Mouse (Mus musculus) kidney, postnatal 0 days (tissue): Measurements from ENCODE around the gene Cradd. TPM values are rescaled to one million over a fixed set of nuclear protein-coding genes. Genes with fewer than 3 reads are reported as not detected.

ENCODE experiments used
- ATAC-seq: fragments of 200-750 bp; cut with Nextera tagmentation; replicated peaks from 2 replicates; pipeline ENCODE4 v1.8.0; 2017; ENCODE audit warnings: low read depth, moderate number of reproducible peaks, moderate TSS enrichment, moderate library complexity; ENCODE audit not compliant: low FRiP score
- DNase-seq: peaks from one replicate; pipeline ENCODE4 v3.0.0-alpha.2; 2016; ENCODE audit warnings: low spot score
- H3K27ac ChIP-seq: fragments of 300-500 bp; sonication (generic); 2 replicates; pipeline ENCODE4 v1.5.1; 2014; ENCODE audit warnings: mild to moderate bottlenecking
- H3K27me3 ChIP-seq: fragments of 300-500 bp; sonication (generic); 2 replicates; pipeline ENCODE4 v1.6.1; 2014; ENCODE audit warnings: low read length, mixed read lengths; ENCODE audit not compliant: insufficient read depth
- H3K36me3 ChIP-seq: fragments of 300-500 bp; sonication (generic); 2 replicates; pipeline ENCODE4 v1.6.1; 2014; ENCODE audit warnings: low read length, mixed read lengths; ENCODE audit not compliant: insufficient read depth
- H3K4me1 ChIP-seq: fragments of 300-500 bp; sonication (generic); replicated peaks from 2 replicates; pipeline ENCODE4 v1.6.1; 2014; ENCODE audit warnings: antibody characterized with exemption, low read length, mixed read lengths; ENCODE audit not compliant: insufficient read depth
- H3K4me2 ChIP-seq: fragments of 300-500 bp; sonication (generic); 2 replicates; pipeline ENCODE4 v1.6.1; 2014; ENCODE audit warnings: mild to moderate bottlenecking, low read length, moderate library complexity, mixed read lengths
- H3K4me3 ChIP-seq: fragments of 300-500 bp; sonication (generic); replicated peaks from 2 replicates; pipeline ENCODE4 v1.5.1; 2014; ENCODE audit warnings: low read depth, low read length
- H3K9ac ChIP-seq: fragments of 300-500 bp; sonication (generic); 2 replicates; pipeline ENCODE4 v1.6.1; 2014; ENCODE audit warnings: low read depth, low read length
- H3K9me3 ChIP-seq: fragments of 300-500 bp; sonication (generic); replicated peaks from 2 replicates; pipeline ENCODE4 v1.6.1; 2016; ENCODE audit warnings: low read length, inconsistent platforms, mixed read lengths
- CTCF ChIP-seq: IDR thresholded peaks from 2 replicates; pipeline ENCODE4 v1.5.1; 2016; ENCODE audit warnings: antibody characterized with exemption, low read depth, mild to moderate bottlenecking, moderate library complexity
- WGBS: fragments of 180-500 bp; shearing (Covaris S2); extraction: QIAGEN DNeasy Blood & Tissue Kit; methylation state at CpG from one replicate; pipeline ENCODE4 v1.1.7; 2014; 5-methylcytosine and 5-hydroxymethylcytosine counted together
- polyA plus RNA-seq: library from polyadenylated mRNA; unstranded; fragments of >200 nt; fragmentation: Nextera tagmentation; extraction: Ambion mirVana; gene quantifications from 2 replicates; pipeline ENCODE4 v1.2.1, GENCODE M21; 2015

Gene Cradd
- polyA plus RNA-seq, 1 experiment from 2014 or later: 10.5 TPM

DNA sequence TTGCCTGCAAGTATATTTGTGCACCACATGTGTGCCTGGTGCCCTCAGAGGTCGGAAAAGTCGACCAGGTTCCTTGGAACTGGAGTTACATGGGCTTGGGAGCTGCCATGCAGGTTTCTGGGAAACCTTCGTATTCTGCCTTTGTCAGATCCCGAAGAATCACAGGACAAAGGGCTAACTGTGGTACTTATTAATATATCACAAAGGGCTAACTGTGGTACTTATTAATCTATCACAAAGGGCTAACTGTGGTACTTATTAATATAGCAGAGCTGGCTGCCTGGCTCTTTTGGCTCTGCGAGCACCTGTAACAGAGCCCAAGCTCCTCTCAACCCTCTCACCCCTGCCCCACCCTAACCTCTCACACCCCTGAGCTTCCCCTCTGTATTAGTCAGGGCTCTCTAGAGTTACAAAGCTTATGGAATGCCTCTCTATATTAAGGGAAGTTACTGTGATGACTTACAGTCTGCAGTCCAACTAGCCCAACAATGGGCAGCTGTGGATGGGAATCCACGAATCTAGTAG, 42.4 kb downstream of the Cradd start:
- no peaks in the 10 kb centered on the region for H3K9me3 ChIP-seq
- peak overlapping the region; percentile 54 for H3K27ac ChIP-seq
- H3K27me3 ChIP-seq: no peaks in the 10 kb centered on the region
- H3K4me2 ChIP-seq: no peak overlapping the region
- no peaks in the 10 kb centered on the region for H3K4me1 ChIP-seq
- H3K4me3 ChIP-seq: no peak overlapping the region
- no peak for TF ChIP-seq CTCF
- ATAC-seq (peak; percentile 87), DNase-seq (no peak)
- H3K36me3 ChIP-seq: no peaks in the 10 kb centered on the region
- 68% methylated on average over 6 of the region's 6 CpGs for WGBS
- no peak overlapping the region for H3K9ac ChIP-seq

DNA sequence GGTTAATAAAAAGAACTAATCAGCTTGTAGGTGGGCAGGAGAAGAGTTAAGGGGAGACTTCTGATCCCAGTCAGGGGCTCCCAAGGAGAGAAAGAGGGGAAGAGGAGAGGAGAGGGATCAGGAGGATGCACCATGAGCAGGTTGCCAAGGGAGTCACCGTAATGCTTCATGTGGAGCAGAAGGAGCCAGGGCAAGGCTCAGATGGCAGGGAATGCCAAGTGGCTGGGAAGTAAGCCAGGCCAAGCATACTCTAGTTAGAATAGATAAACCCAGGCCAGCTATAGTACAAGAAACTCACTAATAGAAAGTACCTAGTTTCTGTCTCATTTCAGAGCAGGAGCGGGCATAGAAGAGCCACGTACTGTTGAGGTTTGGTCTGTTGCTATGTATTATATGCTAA, 43.6 kb downstream of the Cradd start:
- TF ChIP-seq CTCF: no peak
- H3K27ac ChIP-seq: no peak overlapping the region
- no peaks in the 10 kb centered on the region for H3K9me3 ChIP-seq
- no peaks in the 10 kb centered on the region for H3K4me1 ChIP-seq
- no peak for DNase-seq
- no peak overlapping the region for H3K9ac ChIP-seq
- no peaks in the 10 kb centered on the region for H3K36me3 ChIP-seq
- no peak for ATAC-seq
- H3K4me3 ChIP-seq: no peak overlapping the region
- WGBS: 96% methylated on average over 3 of the region's 3 CpGs
- H3K4me2 ChIP-seq: no peak overlapping the region
- H3K27me3 ChIP-seq: no peaks in the 10 kb centered on the region

- no peaks in the 10 kb centered on the region for H3K9me3 ChIP-seq
- WGBS: 84% methylated on average over 1 of the region's 1 CpGs
- no peak overlapping the region for H3K27ac ChIP-seq
- no peak overlapping the region for H3K9ac ChIP-seq
- H3K4me3 ChIP-seq: no peak overlapping the region
- no peaks in the 10 kb centered on the region for H3K4me1 ChIP-seq
- H3K36me3 ChIP-seq: no peaks in the 10 kb centered on the region
- no peak overlapping the region for H3K4me2 ChIP-seq
- no peak for TF ChIP-seq CTCF
- H3K27me3 ChIP-seq: no peaks in the 10 kb centered on the region
- DNase-seq: no peak
- ATAC-seq: no peak
Observed at GRCm38 (mm10) chr10:95279459-95279858, 44.5 kb downstream of the Cradd start.

GRCm38 (mm10) chr10:95278085-95278484, 45.8 kb downstream of the Cradd start:
- ATAC-seq: no peak

GRCm38 (mm10) chr10:95275488-95275887, 48.4 kb downstream of the Cradd start:
- DNase-seq (no peak), ATAC-seq (no peak)
- no peak overlapping the region for H3K4me3 ChIP-seq
- TF ChIP-seq CTCF: no peak
- no peak overlapping the region for H3K27ac ChIP-seq
- H3K9ac ChIP-seq: no peak overlapping the region
- no peak overlapping the region for H3K4me2 ChIP-seq
- 80% methylated on average over 9 of the region's 9 CpGs for WGBS
- H3K4me1 ChIP-seq: no peaks in the 10 kb centered on the region
- no peaks in the 10 kb centered on the region for H3K9me3 ChIP-seq
- no peaks in the 10 kb centered on the region for H3K36me3 ChIP-seq
- no peaks in the 10 kb centered on the region for H3K27me3 ChIP-seq

More at GRCm38 (mm10) chr10:95278085-95278484, 45.8 kb downstream of the Cradd start:
- Histone ChIP-seq H3K9ac (no peak overlapping the region), H3K27ac (no peak overlapping the region), H3K4me1 (no peaks in the 10 kb centered on the region), H3K36me3 (no peaks in the 10 kb centered on the region), H3K4me2 (no peak overlapping the region), H3K9me3 (no peaks in the 10 kb centered on the region), H3K27me3 (no peaks in the 10 kb centered on the region), H3K4me3 (no peak overlapping the region)
- no peak for TF ChIP-seq CTCF
- DNase-seq: no peak
- WGBS: 84% methylated on average over 11 of the region's 11 CpGs

DNA sequence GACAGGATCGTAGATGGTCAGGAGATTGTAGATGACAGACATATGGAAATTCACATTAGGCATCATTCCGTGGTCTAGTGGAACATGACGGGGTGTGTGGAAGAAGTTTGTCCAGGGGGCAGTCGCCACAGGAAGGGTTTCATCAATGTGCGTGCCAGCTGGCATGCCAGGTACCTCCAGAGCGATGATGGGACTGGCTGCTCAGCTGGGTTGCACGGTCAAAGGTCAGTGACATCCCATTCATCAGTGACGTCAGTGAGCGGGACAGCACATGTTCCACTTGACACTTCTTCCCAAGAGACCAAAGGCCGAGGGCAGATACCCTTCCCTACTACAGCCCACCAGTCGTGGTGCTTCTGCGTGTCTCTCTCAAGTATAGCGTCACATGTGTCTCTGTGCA, 50.7 kb downstream of the Cradd start:
- H3K27ac ChIP-seq: no peak overlapping the region

GRCm38 (mm10) chr10:95269151-95269550, 54.8 kb downstream of the Cradd start:
- H3K27ac ChIP-seq: no peak overlapping the region
- no peak for TF ChIP-seq CTCF
- H3K27me3 ChIP-seq: no peaks in the 10 kb centered on the region
- no peak overlapping the region for H3K4me2 ChIP-seq
- H3K36me3 ChIP-seq: no peaks in the 10 kb centered on the region
- ATAC-seq (no peak), DNase-seq (no peak)
- H3K4me1 ChIP-seq: peaks cover 4% of the 10 kb centered on the region; the same call in 1 of the 2 replicates
- no peak overlapping the region for H3K9ac ChIP-seq
- no peaks in the 10 kb centered on the region for H3K9me3 ChIP-seq
- H3K4me3 ChIP-seq: no peak overlapping the region
- WGBS: 71% methylated on average over 7 of the region's 7 CpGs

More for the DNA sequence above, 50.7 kb downstream of the Cradd start:
- Histone ChIP-seq H3K9ac (no peak overlapping the region), H3K27me3 (no peaks in the 10 kb centered on the region), H3K9me3 (no peaks in the 10 kb centered on the region), H3K36me3 (no peaks in the 10 kb centered on the region), H3K4me3 (no peak overlapping the region), H3K4me1 (no peaks in the 10 kb centered on the region), H3K4me2 (no peak overlapping the region)
- no peak for DNase-seq
- 77% methylated on average over 13 of the region's 13 CpGs for WGBS
- no peak for TF ChIP-seq CTCF
- ATAC-seq: no peak
